Mouse (Mus musculus) layer of hippocampus, postnatal 10 days (tissue): Measurements from ENCODE around the gene Gm13696. TPM values are rescaled to one million over a fixed set of nuclear protein-coding genes. Genes with fewer than 3 reads are reported as not detected.

Experiments
- DNase-seq, 2 experiments: peaks; one replicate each; pipeline ENCODE4 v3.0.0; 2021; ENCODE audit warnings: low spot score in 2 of 2
- total RNA-seq, 2 experiments: library from RNA; stranded (reverse); gene quantifications; 2 replicates each; pipeline ENCODE4 v1.2.3; 2021

The Gm13696 gene
- total RNA-seq, 2 experiments from 2014 or later: 1.4 to 1.7 TPM

DNA sequence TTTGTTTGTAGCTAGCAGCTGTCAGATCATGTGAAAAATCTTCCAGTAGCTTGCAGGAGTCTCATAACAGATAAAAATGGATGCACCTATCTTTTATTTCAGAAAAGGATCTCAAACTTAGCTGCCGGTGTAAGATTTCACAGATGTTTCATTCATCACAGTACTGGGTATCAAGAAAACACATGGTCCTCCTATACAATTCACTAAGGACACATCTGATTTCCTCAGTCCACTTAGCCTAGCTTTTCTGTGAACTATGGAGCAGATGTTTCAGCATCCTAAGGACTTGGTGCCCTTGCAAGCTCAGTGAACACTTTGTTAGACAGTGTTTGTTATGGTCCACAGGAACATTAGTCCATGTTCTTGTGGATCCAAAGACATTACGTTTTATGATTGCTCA is 50.4 kb downstream of the Gm13696 start:
- DNase-seq: no peak

Other genes starting within 250 kb of the Gm13696 start
- gene Itgav, start 248.7 kb upstream of the Gm13696 start, total RNA-seq: 10 to 100 TPM; 50.4 to 52.3 TPM
- gene Fam171b, start 160.5 kb upstream of the Gm13696 start, total RNA-seq: 100 to 1,000 TPM; 174 to 201 TPM
- gene Zswim2, start 31.9 kb upstream of the Gm13696 start, total RNA-seq: not detected
- gene Gm13698, start 17.4 kb upstream of the Gm13696 start, total RNA-seq: 1 to 10 TPM; 1.4 to 1.7 TPM
- gene Gm13693, start 11.6 kb upstream of the Gm13696 start, total RNA-seq: 1 to 10 TPM; 1.4 to 1.7 TPM
- 1 to 10 TPM in 1 of 2 experiments, not detected in 1; 1.4 TPM for gene Gm13695, start 5.8 kb upstream of the Gm13696 start, total RNA-seq
- 1 to 10 TPM; 1.4 to 1.7 TPM for gene Gm13694, start 5.8 kb downstream of the Gm13696 start, total RNA-seq
- gene Gm13697, start 11.6 kb downstream of the Gm13696 start, total RNA-seq: 1 to 10 TPM; 1.4 to 1.7 TPM
- 1 to 10 TPM; 1.4 to 1.7 TPM for gene Gm13691, start 17.4 kb downstream of the Gm13696 start, total RNA-seq